Mouse (Mus musculus) kidney, embryonic 16.5 days (tissue): ENCODE results near the gene Gm17949. TPM values are rescaled to one million over a fixed set of nuclear protein-coding genes. Genes with fewer than 3 reads are reported as not detected.

ENCODE experiments used
- ATAC-seq: fragments of 200-750 bp; cut with Nextera tagmentation; 2 replicates; pipeline ENCODE4 v1.8.0; 2017; ENCODE audit warnings: moderate TSS enrichment; ENCODE audit not compliant: low FRiP score, low TSS enrichment
- H3K27ac ChIP-seq: fragments of 300-500 bp; sonication (generic); 2 replicates; pipeline ENCODE4 v1.5.1; 2014; ENCODE audit warnings: low read length
- H3K27me3 ChIP-seq: fragments of 300-500 bp; sonication (generic); 2 replicates; pipeline ENCODE4 v1.6.1; 2014; ENCODE audit warnings: low read length, control low read depth, mixed read lengths; ENCODE audit not compliant: insufficient read depth
- H3K36me3 ChIP-seq: fragments of 300-500 bp; sonication (generic); 2 replicates; pipeline ENCODE4 v1.6.1; 2014; ENCODE audit warnings: low read length, control low read depth, mixed read lengths; ENCODE audit not compliant: insufficient read depth
- H3K4me1 ChIP-seq: fragments of 300-500 bp; sonication (generic); 2 replicates; pipeline ENCODE4 v1.6.1; 2014; ENCODE audit warnings: low read length, control low read depth, mixed read lengths; ENCODE audit not compliant: insufficient read depth
- H3K4me2 ChIP-seq: fragments of 300-500 bp; sonication (generic); replicated peaks from 2 replicates; pipeline ENCODE4 v1.6.1; 2014; ENCODE audit warnings: low read depth, low read length
- H3K4me3 ChIP-seq: fragments of 300-500 bp; sonication (generic); 2 replicates; pipeline ENCODE4 v1.5.1; 2014; ENCODE audit warnings: mild to moderate bottlenecking, low read length
- H3K9ac ChIP-seq: fragments of 300-500 bp; sonication (generic); replicated peaks from 2 replicates; pipeline ENCODE4 v1.6.1; 2014; ENCODE audit warnings: low read length
- H3K9me3 ChIP-seq: fragments of 300-500 bp; sonication (generic); 2 replicates; pipeline ENCODE4 v1.6.1; 2016; ENCODE audit warnings: low read length, control low read depth
- WGBS: fragments of 180-500 bp; shearing (Covaris S2); extraction: QIAGEN DNeasy Blood & Tissue Kit; methylation state at CpG from one replicate; pipeline ENCODE4 v1.1.7; 2014; 5-methylcytosine and 5-hydroxymethylcytosine counted together
- polyA plus RNA-seq: library from polyadenylated mRNA; unstranded; fragments of >200 nt; fragmentation: Nextera tagmentation; extraction: Ambion mirVana; gene quantifications from 2 replicates; pipeline ENCODE4 v1.2.1, GENCODE M21; 2015

Gm17949 gene
- polyA plus RNA-seq, 1 experiment from 2014 or later, result 0.80 TPM

- Histone ChIP-seq H3K27me3 (no peaks in the 10 kb centered on the region), H3K4me1 (peaks cover 6% of the 10 kb centered on the region), H3K9ac (peak overlapping the region; percentile 91), H3K4me2 (peak overlapping the region; percentile 84), H3K9me3 (no peaks in the 10 kb centered on the region), H3K36me3 (peaks cover 24% of the 10 kb centered on the region), H3K4me3 (peak overlapping the region; percentile 96), H3K27ac (peak overlapping the region; percentile 86)
- 2% methylated on average over 25 of the region's 25 CpGs for WGBS
- peak; percentile 94 for ATAC-seq
Measured at GRCm38 (mm10) chr17:56989467-56990114, 21.7 kb upstream of the Gm17949 start.

GRCm38 (mm10) chr17:56990115-56990746 lies 21.0 kb upstream of the Gm17949 start, which contains the start of gene Clpp:
Gene Clpp, plus strand, starts transcription at chr17:56990305.
- peaks cover 31% of the 10 kb centered on the region for H3K36me3 ChIP-seq
- peak within 1 kb of the TSS; percentile 96 for H3K4me3 ChIP-seq
- peak within 1 kb of the TSS; percentile 91 for H3K9ac ChIP-seq
- H3K4me2 ChIP-seq, result peak within 1 kb of the TSS; percentile 84
- peak; percentile 96 for ATAC-seq
- WGBS, result under 1% methylated on average over 52 of the region's 52 CpGs
- H3K27me3 ChIP-seq, result no peaks in the 10 kb centered on the region
- H3K9me3 ChIP-seq, result no peaks in the 10 kb centered on the region
- H3K4me1 ChIP-seq, result peaks cover 6% of the 10 kb centered on the region
- H3K27ac ChIP-seq, result peak within 1 kb of the TSS; percentile 86

- Histone ChIP-seq H3K4me3 (peak overlapping the region; percentile 96), H3K4me2 (peak overlapping the region; percentile 84), H3K9ac (peak overlapping the region; percentile 91), H3K27me3 (no peaks in the 10 kb centered on the region), H3K27ac (no peak overlapping the region), H3K36me3 (peaks cover 35% of the 10 kb centered on the region), H3K9me3 (no peaks in the 10 kb centered on the region), H3K4me1 (peaks cover 6% of the 10 kb centered on the region)
- ATAC-seq, result no peak
- WGBS, result 74% methylated on average over 2 of the region's 2 CpGs
Measured at GRCm38 (mm10) chr17:56990966-56991365, 20.3 kb upstream of the Gm17949 start.

- H3K27ac ChIP-seq, result no peak overlapping the region
- 90% methylated on average over 8 of the region's 8 CpGs for WGBS
- peaks cover 50% of the 10 kb centered on the region for H3K36me3 ChIP-seq
- no peak overlapping the region for H3K4me3 ChIP-seq
- peaks cover 17% of the 10 kb centered on the region for H3K4me1 ChIP-seq
- H3K4me2 ChIP-seq, result no peak overlapping the region
- no peaks in the 10 kb centered on the region for H3K9me3 ChIP-seq
- no peaks in the 10 kb centered on the region for H3K27me3 ChIP-seq
- no peak overlapping the region for H3K9ac ChIP-seq
- no peak for ATAC-seq
Measured at GRCm38 (mm10) chr17:56995046-56995445, 16.2 kb upstream of the Gm17949 start.

- ATAC-seq, result no peak
Measured at GRCm38 (mm10) chr17:56996506-56996905, 14.8 kb upstream of the Gm17949 start.

GRCm38 (mm10) chr17:56997029-56997667 lies 14.1 kb upstream of the Gm17949 start, which contains the start of gene Alkbh7:
Gene Alkbh7, plus strand, starts transcription at chr17:56997339.
- H3K9me3 ChIP-seq, result no peaks in the 10 kb centered on the region
- H3K4me3 ChIP-seq, result peak within 1 kb of the TSS; percentile 86
- WGBS, result under 1% methylated on average over 37 of the region's 38 CpGs
- H3K4me1 ChIP-seq, result peaks cover 11% of the 10 kb centered on the region
- ATAC-seq, result peak; percentile 99
- H3K36me3 ChIP-seq, result peaks cover 49% of the 10 kb centered on the region
- H3K27me3 ChIP-seq, result no peaks in the 10 kb centered on the region
- H3K27ac ChIP-seq, result peak within 1 kb of the TSS; percentile 70; the same call in 1 of the 2 replicates
- H3K4me2 ChIP-seq, result peak within 1 kb of the TSS; percentile 62
- H3K9ac ChIP-seq, result peak within 1 kb of the TSS; percentile 74

More at GRCm38 (mm10) chr17:56996506-56996905, 14.8 kb upstream of the Gm17949 start:
- Histone ChIP-seq H3K4me3 (no peak overlapping the region), H3K27me3 (no peaks in the 10 kb centered on the region), H3K4me1 (peaks cover 11% of the 10 kb centered on the region), H3K27ac (no peak overlapping the region), H3K36me3 (peaks cover 50% of the 10 kb centered on the region), H3K4me2 (peak overlapping the region; percentile 62), H3K9ac (no peak overlapping the region), H3K9me3 (no peaks in the 10 kb centered on the region)
- WGBS, result 65% methylated on average over 2 of the region's 2 CpGs

DNA sequence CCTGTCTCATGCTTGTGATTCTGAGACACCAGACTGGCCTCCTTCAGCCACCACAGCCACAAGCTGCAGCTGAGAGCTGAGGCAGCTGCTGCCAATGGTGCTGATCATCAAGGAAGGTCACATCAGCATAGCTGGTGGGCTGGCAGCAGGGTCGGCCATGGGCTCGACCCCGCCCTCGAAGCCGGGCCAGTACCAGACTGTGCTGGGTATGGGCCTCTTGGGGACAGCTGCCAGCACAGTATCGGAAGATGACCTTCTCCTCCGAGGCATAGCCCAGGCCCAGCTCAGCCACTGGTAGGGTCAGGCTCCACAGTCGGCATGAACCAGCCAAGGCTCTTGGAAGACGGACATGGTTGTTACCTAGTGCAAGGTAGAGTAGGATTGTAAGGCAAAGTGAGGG lies 11.9 kb upstream of the Gm17949 start:
- no peak for ATAC-seq
- no peak overlapping the region for H3K4me2 ChIP-seq
- H3K36me3 ChIP-seq, result peaks cover 47% of the 10 kb centered on the region

GRCm38 (mm10) chr17:56999968-57000609 lies 11.2 kb upstream of the Gm17949 start, which contains the start of gene Pspn:
Gene Pspn, minus strand, starts transcription at chr17:57000018.
- ATAC-seq, result no peak
- peaks cover 46% of the 10 kb centered on the region for H3K36me3 ChIP-seq
- H3K27ac ChIP-seq, result no peak within 1 kb of the TSS
- H3K9me3 ChIP-seq, result no peaks in the 10 kb centered on the region
- H3K4me1 ChIP-seq, result peaks cover 11% of the 10 kb centered on the region
- no peak within 1 kb of the TSS for H3K4me3 ChIP-seq
- H3K9ac ChIP-seq, result no peak within 1 kb of the TSS
- 83% methylated on average over 9 of the region's 9 CpGs for WGBS
- H3K27me3 ChIP-seq, result no peaks in the 10 kb centered on the region
- no peak within 1 kb of the TSS for H3K4me2 ChIP-seq

More for the DNA sequence above, 11.9 kb upstream of the Gm17949 start:
- no peaks in the 10 kb centered on the region for H3K9me3 ChIP-seq
- no peak overlapping the region for H3K9ac ChIP-seq
- H3K4me1 ChIP-seq, result peaks cover 11% of the 10 kb centered on the region
- H3K27ac ChIP-seq, result no peak overlapping the region
- no peaks in the 10 kb centered on the region for H3K27me3 ChIP-seq
- H3K4me3 ChIP-seq, result no peak overlapping the region
- WGBS, result 94% methylated on average over 9 of the region's 9 CpGs

GRCm38 (mm10) chr17:57001228-57001627 lies 10.0 kb upstream of the Gm17949 start:
- H3K9ac ChIP-seq, result no peak overlapping the region
- no peak overlapping the region for H3K27ac ChIP-seq
- no peaks in the 10 kb centered on the region for H3K27me3 ChIP-seq
- H3K4me3 ChIP-seq, result no peak overlapping the region
- peaks cover 11% of the 10 kb centered on the region for H3K4me1 ChIP-seq
- 63% methylated on average over 8 of the region's 8 CpGs for WGBS
- H3K9me3 ChIP-seq, result no peaks in the 10 kb centered on the region
- no peak for ATAC-seq
- H3K4me2 ChIP-seq, result no peak overlapping the region
- H3K36me3 ChIP-seq, result peaks cover 49% of the 10 kb centered on the region
